Mouse (Mus musculus) limb, embryonic 14.5 days (tissue): ENCODE data around the gene Osgin1. TPM values are rescaled to one million over a fixed set of nuclear protein-coding genes. Genes with fewer than 3 reads are reported as not detected.
A peak's percentile ranks its signal among the peaks of the same experiment; 100 is the strongest.

Experiments
- ATAC-seq: fragments of 200-750 bp; cut with Nextera tagmentation; 2 replicates; pipeline ENCODE4 v1.8.0; 2017; ENCODE audit warnings: low read depth, moderate number of reproducible peaks, moderate TSS enrichment; ENCODE audit not compliant: low FRiP score
- DNase-seq: peaks from one replicate; pipeline ENCODE4 v3.0.0-alpha.2; 2015; ENCODE audit warnings: low spot score
- H3K27ac ChIP-seq: fragments of 300-500 bp; sonication (generic); replicated peaks from 2 replicates; pipeline ENCODE4 v1.5.1; 2014; ENCODE audit warnings: low read depth, mild to moderate bottlenecking, low read length, moderate library complexity, mixed read lengths
- H3K27me3 ChIP-seq: fragments of 300-500 bp; sonication (generic); 2 replicates; pipeline ENCODE4 v1.6.1; 2014; ENCODE audit warnings: low read length, mixed read lengths; ENCODE audit not compliant: control insufficient read depth, insufficient read depth
- H3K36me3 ChIP-seq: fragments of 300-500 bp; sonication (generic); 2 replicates; pipeline ENCODE4 v1.6.1; 2014; ENCODE audit warnings: mild to moderate bottlenecking, low read length, moderate library complexity, mixed read lengths; ENCODE audit not compliant: control insufficient read depth, insufficient read depth
- H3K4me1 ChIP-seq: fragments of 300-500 bp; sonication (generic); 2 replicates; pipeline ENCODE4 v1.6.1; 2014; ENCODE audit warnings: antibody characterized with exemption, low read length, mixed read lengths; ENCODE audit not compliant: control insufficient read depth, insufficient read depth
- H3K4me2 ChIP-seq: fragments of 300-500 bp; sonication (generic); replicated peaks from 2 replicates; pipeline ENCODE4 v1.6.1; 2014; ENCODE audit warnings: low read depth, mild to moderate bottlenecking, low read length, moderate library complexity; ENCODE audit not compliant: severe bottlenecking
- H3K4me3 ChIP-seq: fragments of 300-500 bp; sonication (generic); replicated peaks from 2 replicates; pipeline ENCODE4 v1.5.1; 2014; ENCODE audit warnings: low read length
- H3K9ac ChIP-seq: fragments of 300-500 bp; sonication (generic); 2 replicates; pipeline ENCODE4 v1.6.1; 2014; ENCODE audit warnings: mild to moderate bottlenecking, low read depth, low read length, moderate library complexity; ENCODE audit not compliant: severe bottlenecking
- H3K9me3 ChIP-seq: fragments of 300-500 bp; sonication (generic); 2 replicates; pipeline ENCODE4 v1.6.1; 2016; ENCODE audit warnings: low read length; ENCODE audit not compliant: control insufficient read depth
- POLR2A ChIP-seq: fragments of 200-500 bp; IDR thresholded peaks from 2 replicates; pipeline ENCODE4 v1.8.0; 2012; ENCODE audit warnings: inconsistent platforms, mild to moderate bottlenecking, moderate library complexity, borderline replicate concordance; ENCODE audit not compliant: insufficient read depth, insufficient read length; ENCODE audit errors: extremely low read depth
- WGBS: fragments of 180-500 bp; shearing (Covaris S2); extraction: QIAGEN DNeasy Blood & Tissue Kit; methylation state at CpG from one replicate; pipeline ENCODE4 v1.1.7; 2014; 5-methylcytosine and 5-hydroxymethylcytosine counted together
- polyA plus RNA-seq, 2 experiments: library from polyadenylated mRNA; depleted of rRNA in 1 of 2; stranded (reverse) in 1 of 2; unstranded in 1 of 2; fragments of >200 nt; fragmentation: Nextera tagmentation in 1 of 2; extraction: Ambion mirVana in 1 of 2; gene quantifications; 2 replicates each; pipeline versions ENCODE4 v1.2.1 to v1.2.3; 2012 to 2014

Osgin1 gene
- polyA plus RNA-seq, 2 experiments: 2.1 to 2.2 TPM

DNA sequence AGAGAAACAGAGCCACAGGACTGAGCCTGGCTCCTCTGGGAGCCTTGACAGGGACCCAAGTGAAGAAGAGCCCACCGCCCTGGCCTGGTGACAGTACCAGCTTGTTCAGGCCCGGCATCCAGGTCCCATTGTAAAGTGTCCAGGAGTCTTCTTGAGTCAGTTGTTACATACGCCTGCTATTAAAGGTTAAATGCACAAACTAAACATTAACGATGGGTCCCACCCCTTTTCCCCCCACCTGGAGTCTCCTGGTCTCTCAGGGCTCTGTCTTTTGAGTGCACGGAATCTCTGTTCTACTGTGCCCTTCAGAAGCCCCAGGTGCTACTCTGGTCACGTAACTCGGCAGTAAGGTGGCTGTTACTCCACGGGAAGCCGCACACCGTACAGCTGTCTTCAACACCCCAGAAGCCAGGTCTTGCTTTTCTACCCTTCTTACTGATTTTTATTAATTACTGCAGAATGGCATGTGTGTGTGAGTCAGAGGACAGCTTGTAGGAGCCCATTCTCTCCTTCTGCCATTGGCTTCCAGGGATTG lies 9.7 kb upstream of the Osgin1 start:
- ATAC-seq: no peak
- 72% methylated on average over 10 of the region's 10 CpGs for WGBS

DNA sequence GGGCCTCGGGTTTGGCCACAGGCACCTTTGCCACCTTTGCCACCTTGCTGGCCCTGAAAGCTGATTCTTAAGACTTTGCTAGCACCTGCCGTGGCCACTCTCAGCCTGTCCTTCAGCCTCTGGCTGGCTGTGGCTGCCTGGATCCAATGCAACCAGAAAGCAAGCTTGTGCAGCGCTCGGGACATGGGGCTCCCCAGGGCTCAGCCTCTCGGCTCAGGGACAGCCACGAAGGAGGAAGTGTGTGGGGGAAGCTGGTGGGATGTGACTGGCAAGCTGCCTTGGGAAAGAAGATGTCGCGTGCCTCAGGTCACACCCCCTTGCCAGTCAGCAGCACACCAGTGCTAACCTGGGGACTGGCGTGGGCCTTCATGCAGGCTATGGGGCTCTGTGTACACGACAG lies 9.2 kb upstream of the Osgin1 start:
- Histone ChIP-seq H3K27ac (0 out of 2 replicates have a peak overlapping the region, but pooled peaks have one; percentile 5), H3K4me1 (peaks cover 10% of the 10 kb centered on the region; the same call in 1 of the 2 replicates)
- no peak for TF ChIP-seq POLR2A

More for the DNA sequence above, 9.7 kb upstream of the Osgin1 start:
- Histone ChIP-seq H3K27me3 (no peaks in the 10 kb centered on the region), H3K4me1 (peaks cover 8% of the 10 kb centered on the region; the same call in 1 of the 2 replicates), H3K27ac (0 out of 2 replicates have a peak overlapping the region, but pooled peaks have one; percentile 5), H3K36me3 (no peaks in the 10 kb centered on the region), H3K4me3 (no peak overlapping the region), H3K4me2 (no peak overlapping the region), H3K9ac (no peak overlapping the region), H3K9me3 (no peaks in the 10 kb centered on the region)
- no peak for DNase-seq
- TF ChIP-seq POLR2A: no peak

DNA sequence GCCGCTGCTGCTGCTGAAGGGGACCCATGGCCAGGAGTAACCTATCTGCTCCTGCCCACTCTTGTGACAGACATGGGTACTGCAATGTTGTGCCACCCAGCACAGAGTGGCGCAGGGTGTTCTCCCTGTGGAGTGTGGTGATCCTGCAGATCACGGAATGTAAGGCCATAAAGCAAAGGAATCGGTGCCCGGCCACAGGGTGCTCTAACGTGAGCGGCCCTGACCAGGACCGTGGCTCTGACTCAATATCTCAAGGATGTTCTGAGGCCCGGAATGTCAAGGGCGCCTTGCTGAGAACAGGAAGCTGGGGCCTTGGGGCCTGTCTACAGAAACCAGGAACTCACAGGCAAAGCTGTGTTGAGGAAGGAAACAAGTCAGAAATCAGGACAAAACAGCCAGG lies 8.4 kb upstream of the Osgin1 start:
- ATAC-seq (no peak), DNase-seq (no peak)
- TF ChIP-seq POLR2A: no peak
- Histone ChIP-seq H3K4me1 (peaks cover 10% of the 10 kb centered on the region; the same call in 1 of the 2 replicates), H3K4me3 (no peak overlapping the region), H3K36me3 (no peaks in the 10 kb centered on the region), H3K4me2 (no peak overlapping the region), H3K27ac (no peak overlapping the region), H3K27me3 (no peaks in the 10 kb centered on the region), H3K9ac (no peak overlapping the region), H3K9me3 (no peaks in the 10 kb centered on the region)
- 84% methylated on average over 10 of the region's 10 CpGs for WGBS

More for the DNA sequence above, 9.2 kb upstream of the Osgin1 start:
- Histone ChIP-seq H3K4me3 (no peak overlapping the region), H3K4me2 (no peak overlapping the region), H3K9me3 (no peaks in the 10 kb centered on the region), H3K9ac (no peak overlapping the region), H3K36me3 (no peaks in the 10 kb centered on the region), H3K27me3 (no peaks in the 10 kb centered on the region)
- DNase-seq: no peak
- ATAC-seq: no peak
- 77% methylated on average over 10 of the region's 10 CpGs for WGBS

DNA sequence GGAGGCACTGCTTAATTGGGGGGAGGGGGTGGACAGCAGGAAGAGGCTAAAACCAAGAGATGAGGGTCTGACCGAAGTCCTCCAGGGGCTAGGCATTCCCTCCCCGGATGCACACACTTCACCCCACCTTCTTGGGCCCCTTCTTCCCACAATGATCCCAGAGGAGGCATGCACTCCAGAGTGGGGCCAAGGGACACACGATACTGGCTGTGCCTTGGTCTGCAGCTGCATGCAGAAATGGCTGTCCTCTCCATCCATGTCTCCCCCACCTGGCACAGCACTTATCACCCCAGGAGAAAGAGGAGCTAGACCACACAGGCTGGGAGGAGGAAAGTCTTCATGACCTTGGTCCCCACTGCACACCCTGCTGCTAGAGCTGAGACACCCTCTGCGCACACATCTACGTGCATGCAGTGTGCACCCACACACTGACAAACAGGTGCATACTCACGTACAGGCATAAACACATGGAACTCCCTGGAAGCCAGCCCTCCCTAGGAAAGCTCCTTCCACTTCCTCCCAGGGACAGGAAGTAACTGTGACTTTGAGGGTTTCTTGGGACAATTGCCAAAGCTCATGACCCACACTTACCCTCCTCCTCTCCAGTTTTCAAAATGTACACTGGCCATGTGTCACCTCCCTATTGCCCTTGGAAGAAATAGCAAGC lies 7.7 kb upstream of the Osgin1 start:
- no peak overlapping the region for H3K9ac ChIP-seq
- no peak for TF ChIP-seq POLR2A
- WGBS: 88% methylated on average over 6 of the region's 6 CpGs
- H3K36me3 ChIP-seq: no peaks in the 10 kb centered on the region
- ATAC-seq (no peak), DNase-seq (no peak)
- H3K4me3 ChIP-seq: no peak overlapping the region
- H3K4me2 ChIP-seq: no peak overlapping the region
- no peaks in the 10 kb centered on the region for H3K27me3 ChIP-seq
- no peak overlapping the region for H3K27ac ChIP-seq
- peaks cover 10% of the 10 kb centered on the region; the same call in 1 of the 2 replicates for H3K4me1 ChIP-seq
- H3K9me3 ChIP-seq: no peaks in the 10 kb centered on the region

DNA sequence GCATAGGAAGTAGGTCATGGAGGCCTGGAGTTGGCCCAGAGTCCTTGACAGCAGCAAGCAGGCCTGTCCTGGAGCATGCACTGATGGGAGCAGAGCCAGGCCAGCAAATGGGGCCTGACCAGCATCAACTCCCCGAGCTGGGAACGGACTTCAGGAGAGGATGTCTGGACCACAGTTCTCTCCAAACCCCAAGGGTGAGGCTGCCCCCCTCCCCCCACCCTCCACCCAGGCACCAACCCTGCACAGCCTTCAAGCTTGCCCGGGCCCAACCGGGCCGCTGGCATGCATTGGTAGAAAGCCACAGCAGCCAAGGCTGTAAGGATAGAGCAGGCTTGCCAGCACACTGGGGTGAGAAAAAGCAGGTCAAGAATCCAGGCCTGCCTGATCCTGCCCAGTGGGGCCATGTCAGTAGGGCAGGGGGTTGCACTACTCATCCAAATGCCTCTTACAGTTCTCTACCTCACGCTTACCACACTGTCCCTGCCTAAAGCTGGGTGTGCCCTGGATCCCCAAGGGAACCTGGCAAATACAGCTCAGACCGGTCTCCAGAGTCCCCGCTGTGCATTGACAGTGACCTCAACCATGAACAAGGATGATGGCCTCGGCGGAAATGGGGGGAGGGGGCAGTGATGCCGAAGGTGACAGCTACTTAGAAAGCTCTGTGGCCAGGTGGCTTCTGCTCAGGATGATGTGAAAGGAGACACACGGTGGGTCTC lies 6.1 kb upstream of the Osgin1 start:
- no peak for ATAC-seq
- H3K4me3 ChIP-seq: no peak overlapping the region
- no peaks in the 10 kb centered on the region for H3K27me3 ChIP-seq
- no peak overlapping the region for H3K27ac ChIP-seq
- no peak for DNase-seq
- no peaks in the 10 kb centered on the region for H3K9me3 ChIP-seq
- TF ChIP-seq POLR2A: no peak
- 0 out of 2 replicates have a peak, but pooled peaks cover 10% of the 10 kb centered on the region for H3K4me1 ChIP-seq
- H3K4me2 ChIP-seq: no peak overlapping the region
- H3K36me3 ChIP-seq: no peaks in the 10 kb centered on the region
- WGBS: 67% methylated on average over 12 of the region's 12 CpGs
- no peak overlapping the region for H3K9ac ChIP-seq
